Mouse (Mus musculus): Measurements from ENCODE around the gene Fam185a. TPM values are rescaled to one million over a fixed set of nuclear protein-coding genes. Genes with fewer than 3 reads are reported as not detected.

The Fam185a gene
- 6.4 and 7.0 TPM in 2 replicates for polyA plus RNA-seq (2015; fragmentation: Nextera tagmentation; extraction: Ambion mirVana)

DNA sequence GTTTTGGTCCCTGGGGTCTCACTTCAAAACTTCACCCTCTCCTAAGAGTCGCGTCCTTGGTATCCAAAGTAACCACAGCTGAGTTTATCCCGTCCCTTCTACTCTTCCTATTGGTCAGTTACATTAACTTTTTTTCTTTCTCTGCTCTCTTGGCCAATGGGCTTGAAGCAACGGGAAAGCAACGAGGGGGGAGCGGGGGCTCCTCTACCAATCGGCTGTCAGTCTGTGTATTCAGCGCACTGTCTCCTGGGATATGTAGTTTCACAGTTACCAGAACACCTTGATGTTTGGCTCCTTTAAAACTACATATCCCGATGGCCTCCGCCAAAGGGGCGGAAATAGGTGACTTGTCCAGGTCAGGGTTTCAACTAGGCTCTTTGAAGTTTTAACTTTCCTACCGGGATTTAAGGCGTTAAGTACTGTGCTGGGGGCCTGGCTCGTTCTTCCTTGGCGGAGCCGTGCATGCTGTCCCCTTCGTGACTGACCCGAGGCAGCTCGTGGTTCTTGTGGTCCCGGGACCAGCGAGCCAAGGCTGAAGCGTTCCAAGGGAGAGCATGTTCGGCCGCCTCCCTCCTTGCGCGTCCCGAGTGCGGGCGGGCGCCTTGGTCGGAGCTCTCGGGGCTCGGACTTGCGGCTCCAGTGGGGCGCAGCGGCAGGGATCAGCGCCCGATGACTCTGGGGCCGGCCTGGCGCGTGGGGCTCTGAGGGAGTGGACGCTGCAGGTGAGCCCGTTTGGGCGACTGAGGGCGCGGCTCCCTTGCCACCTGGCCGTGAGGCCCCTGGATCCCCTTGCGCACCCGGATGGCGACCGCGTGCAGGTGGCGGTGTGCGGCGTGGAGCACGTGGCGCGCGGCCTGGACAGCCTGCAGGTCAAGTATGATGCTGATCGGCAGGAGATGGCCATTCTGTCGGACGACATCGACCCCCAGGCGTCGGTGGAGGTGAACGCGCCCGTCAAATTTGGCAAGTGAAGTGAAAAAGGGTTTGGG is at the start of gene Fam185a, which contains the start of gene Ccdc146:
TSS of gene Fam185a (plus strand) at position 345 of the 989 bp plus-strand sequence.
TSS of gene Ccdc146 (minus strand) at position 64 of the 989 bp plus-strand sequence.
- Histone ChIP-seq H3K4me2 (peak within 1 kb of the TSS; percentile 97), H3K9ac (peak within 1 kb of the TSS; percentile 82), H3K27me3 (no peaks in the 10 kb centered on the region), H3K4me1 (replicated peaks) (peaks cover 20% of the 10 kb centered on the region), H3K4me3 (peak within 1 kb of the TSS; percentile 93), H3K9me3 (no peaks in the 10 kb centered on the region), H3K36me3 (no peaks in the 10 kb centered on the region), H3K27ac (replicated peaks) (peak within 1 kb of the TSS; percentile 38)
- under 1% methylated on average over 68 of the region's 68 CpGs for WGBS
- ATAC-seq (ENCODE audit: low read depth), result peak; percentile 100

DNA sequence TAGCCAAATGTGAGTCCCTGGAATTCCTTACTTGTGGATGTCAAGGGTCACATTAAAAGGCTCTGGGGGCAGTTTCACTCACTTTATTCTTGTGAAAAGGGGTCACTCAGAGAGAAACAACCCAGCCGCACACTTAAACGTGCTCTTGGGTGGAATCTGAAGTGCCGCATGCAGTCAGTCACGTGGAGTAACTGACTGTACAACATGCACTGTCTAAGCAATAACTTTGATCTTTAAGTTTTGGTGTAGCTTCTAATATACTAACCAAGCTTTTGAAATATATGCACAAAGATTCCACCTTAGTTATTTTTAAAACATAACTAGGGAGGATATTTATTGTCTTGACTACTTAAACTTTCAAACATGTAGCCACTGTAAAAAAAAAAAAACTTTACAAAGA is 47.8 kb upstream of the Fam185a start:
- no peak overlapping the region for H3K4me3 ChIP-seq
- H3K9me3 ChIP-seq, result no peaks in the 10 kb centered on the region
- no peak for ATAC-seq (ENCODE audit: low read depth)
- peaks cover 7% of the 10 kb centered on the region for H3K27me3 ChIP-seq
- H3K4me1 ChIP-seq (replicated peaks), result peaks cover 11% of the 10 kb centered on the region
- H3K36me3 ChIP-seq, result no peaks in the 10 kb centered on the region
- H3K27ac ChIP-seq (replicated peaks), result no peak overlapping the region
- H3K9ac ChIP-seq, result no peak overlapping the region
- WGBS, result 77% methylated on average over 4 of the region's 4 CpGs
- H3K4me2 ChIP-seq, result no peak overlapping the region

DNA sequence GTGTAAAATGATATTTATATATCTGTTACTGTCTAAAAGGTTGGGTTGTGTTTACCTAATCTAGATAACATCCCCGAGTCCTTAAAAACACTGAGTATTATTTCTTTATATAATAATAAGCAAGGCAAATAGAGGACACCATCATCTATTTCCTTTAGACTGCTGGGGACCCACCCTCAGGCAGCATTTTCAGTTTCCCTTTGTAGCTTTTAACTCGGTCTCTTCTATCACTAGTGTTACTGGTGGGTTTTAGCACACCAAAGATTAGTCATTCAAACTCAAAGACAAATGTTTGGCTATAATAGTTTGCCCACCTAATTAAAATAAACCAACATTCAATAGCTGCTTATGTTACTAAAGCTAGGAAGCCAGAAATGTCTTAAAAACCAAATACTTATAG is 46.4 kb upstream of the Fam185a start:
- H3K4me3 ChIP-seq, result no peak overlapping the region
- WGBS, result 75% methylated on average over 2 of the region's 2 CpGs
- H3K27me3 ChIP-seq, result peaks cover 2% of the 10 kb centered on the region
- no peaks in the 10 kb centered on the region for H3K9me3 ChIP-seq
- no peak overlapping the region for H3K27ac ChIP-seq (replicated peaks)
- no peak for ATAC-seq (ENCODE audit: low read depth)
- H3K4me2 ChIP-seq, result no peak overlapping the region
- no peaks in the 10 kb centered on the region for H3K36me3 ChIP-seq
- no peak overlapping the region for H3K9ac ChIP-seq
- H3K4me1 ChIP-seq (replicated peaks), result 0 out of 2 replicates have a peak, but pooled peaks cover 4% of the 10 kb centered on the region

DNA sequence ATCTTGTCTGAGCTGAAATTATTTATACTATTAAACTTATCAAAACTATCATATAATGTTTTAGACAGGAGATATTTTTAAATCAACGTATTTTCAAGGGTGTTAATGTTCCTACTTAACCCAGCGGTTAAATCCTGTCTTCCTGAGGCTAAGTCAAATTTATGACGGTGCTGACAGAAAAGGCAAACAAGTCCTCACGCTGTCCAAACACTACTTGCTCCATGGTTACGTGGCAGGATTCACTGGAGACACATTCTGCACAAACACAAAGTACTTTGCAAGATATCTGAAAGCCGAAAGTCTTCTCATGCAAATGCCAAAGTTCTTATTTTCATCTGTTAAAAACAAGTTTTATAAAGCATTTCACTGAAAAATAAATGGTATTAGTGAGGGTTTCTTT is 42.8 kb upstream of the Fam185a start:
- Histone ChIP-seq H3K4me1 (replicated peaks) (0 out of 2 replicates have a peak, but pooled peaks cover 4% of the 10 kb centered on the region), H3K27ac (replicated peaks) (no peak overlapping the region), H3K4me2 (no peak overlapping the region), H3K27me3 (no peaks in the 10 kb centered on the region), H3K9me3 (no peaks in the 10 kb centered on the region), H3K9ac (no peak overlapping the region), H3K36me3 (no peaks in the 10 kb centered on the region), H3K4me3 (no peak overlapping the region)
- WGBS, result 32% methylated on average over 6 of the region's 6 CpGs
- ATAC-seq (ENCODE audit: low read depth), result no peak

DNA sequence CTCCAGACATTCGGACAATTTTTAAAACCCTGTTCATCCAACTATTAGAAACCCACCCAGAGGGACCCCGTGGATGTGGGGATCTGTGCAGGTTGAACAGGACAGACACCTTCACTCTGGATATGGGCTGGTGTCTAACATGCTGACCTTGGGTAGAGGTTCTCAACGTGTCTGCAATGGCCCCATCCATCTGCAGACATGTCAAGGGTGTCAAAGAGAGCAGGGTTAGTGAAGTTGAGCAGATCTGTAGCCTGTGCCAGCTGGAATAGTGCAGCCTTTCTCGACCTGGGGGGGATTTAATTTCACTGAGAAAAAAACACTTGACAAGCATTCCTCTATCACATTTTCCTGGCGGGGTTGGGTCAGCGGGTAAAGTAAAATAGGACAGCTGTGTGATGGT is 42.1 kb upstream of the Fam185a start:
- Histone ChIP-seq H3K9me3 (no peaks in the 10 kb centered on the region), H3K4me1 (replicated peaks) (0 out of 2 replicates have a peak, but pooled peaks cover 4% of the 10 kb centered on the region), H3K4me2 (no peak overlapping the region), H3K27ac (replicated peaks) (no peak overlapping the region), H3K4me3 (no peak overlapping the region), H3K36me3 (no peaks in the 10 kb centered on the region), H3K27me3 (no peaks in the 10 kb centered on the region), H3K9ac (no peak overlapping the region)
- ATAC-seq (ENCODE audit: low read depth), result no peak
- 70% methylated on average over 6 of the region's 6 CpGs for WGBS

DNA sequence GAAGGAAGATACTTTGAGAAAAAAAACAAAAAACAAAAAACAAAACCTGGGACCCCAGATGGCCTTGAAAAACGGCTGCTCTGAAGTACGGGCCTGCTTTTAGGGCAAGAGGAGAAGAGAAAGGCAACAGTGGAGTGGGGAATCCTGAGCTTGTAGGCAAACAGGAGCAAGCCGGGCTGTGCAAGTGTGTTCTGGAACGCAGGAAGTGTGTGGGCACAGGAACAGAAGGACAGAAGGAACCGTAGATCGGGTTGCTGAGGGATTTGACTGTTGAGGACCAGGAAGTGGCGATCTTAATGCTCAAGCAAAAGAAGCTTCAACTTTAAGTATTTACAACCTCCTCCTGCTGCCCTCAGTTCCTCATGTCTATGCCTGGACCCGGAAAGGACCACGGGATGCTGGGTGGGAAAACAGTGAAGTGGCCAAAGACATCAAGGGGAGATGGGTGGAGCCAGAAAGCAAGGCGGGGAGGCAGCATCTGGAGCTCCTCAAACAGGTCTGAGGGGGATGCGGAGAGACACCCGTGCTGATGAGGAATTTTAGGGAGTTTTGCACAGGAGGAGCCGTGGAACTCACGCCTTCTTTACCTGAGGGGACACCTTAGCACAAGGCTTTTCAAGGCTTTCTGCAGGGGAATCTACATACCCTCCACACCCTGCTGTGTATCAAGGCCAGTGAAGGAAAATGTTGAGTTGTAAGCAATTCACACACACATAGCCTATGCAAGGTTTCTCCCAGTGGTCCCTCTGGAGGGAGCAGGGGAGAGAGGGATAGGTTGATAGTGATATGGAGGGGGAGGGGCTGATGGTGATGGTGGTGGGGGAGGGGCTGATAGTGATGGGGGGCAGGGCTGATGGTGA is 41.1 kb upstream of the Fam185a start:
- H3K4me1 ChIP-seq (replicated peaks), result 0 out of 2 replicates have a peak, but pooled peaks cover 4% of the 10 kb centered on the region
- 50% methylated on average over 14 of the region's 14 CpGs for WGBS
- no peak overlapping the region for H3K4me3 ChIP-seq
- no peaks in the 10 kb centered on the region for H3K27me3 ChIP-seq
- no peak overlapping the region for H3K4me2 ChIP-seq
- no peak overlapping the region for H3K27ac ChIP-seq (replicated peaks)
- H3K36me3 ChIP-seq, result no peaks in the 10 kb centered on the region
- no peaks in the 10 kb centered on the region for H3K9me3 ChIP-seq
- ATAC-seq (ENCODE audit: low read depth), result no peak
- no peak overlapping the region for H3K9ac ChIP-seq

DNA sequence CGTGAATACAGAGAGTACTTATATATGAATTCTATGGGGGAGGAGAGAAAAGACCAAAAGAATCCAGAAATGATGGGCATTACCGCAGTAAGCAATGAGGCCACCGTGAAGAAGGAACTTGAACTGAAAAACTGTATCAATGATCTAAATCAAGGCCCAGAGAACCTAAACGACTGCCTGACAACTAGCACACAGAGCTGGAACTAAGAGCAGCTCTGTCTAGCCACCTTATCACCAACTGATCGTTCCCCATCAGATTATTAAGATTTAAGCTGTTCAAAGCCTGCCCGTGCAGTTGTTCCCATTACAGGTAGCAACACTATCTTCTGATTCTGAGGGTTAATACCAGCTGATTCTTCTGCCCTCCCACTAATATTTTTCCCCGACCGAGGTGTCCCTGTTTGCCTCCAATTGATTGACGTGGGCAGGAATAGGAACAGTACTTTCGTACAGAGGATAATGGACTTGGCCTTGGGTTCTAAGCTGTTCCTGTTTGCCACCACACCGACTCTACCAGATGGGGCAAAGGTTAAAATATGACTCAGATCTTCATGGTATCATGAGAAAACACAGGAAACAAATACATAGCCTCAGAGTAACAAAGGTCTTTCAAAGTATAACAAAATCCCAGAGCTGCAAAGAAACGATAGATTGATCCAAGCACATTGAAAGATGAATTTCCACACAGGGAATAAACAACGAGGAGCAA is 40.4 kb upstream of the Fam185a start:
- Histone ChIP-seq H3K4me3 (no peak overlapping the region), H3K9me3 (no peaks in the 10 kb centered on the region), H3K27ac (replicated peaks) (no peak overlapping the region), H3K4me1 (replicated peaks) (0 out of 2 replicates have a peak, but pooled peaks cover 4% of the 10 kb centered on the region), H3K27me3 (no peaks in the 10 kb centered on the region), H3K4me2 (no peak overlapping the region), H3K36me3 (no peaks in the 10 kb centered on the region), H3K9ac (no peak overlapping the region)
- no peak for ATAC-seq (ENCODE audit: low read depth)
- 87% methylated on average over 13 of the region's 13 CpGs for WGBS

DNA sequence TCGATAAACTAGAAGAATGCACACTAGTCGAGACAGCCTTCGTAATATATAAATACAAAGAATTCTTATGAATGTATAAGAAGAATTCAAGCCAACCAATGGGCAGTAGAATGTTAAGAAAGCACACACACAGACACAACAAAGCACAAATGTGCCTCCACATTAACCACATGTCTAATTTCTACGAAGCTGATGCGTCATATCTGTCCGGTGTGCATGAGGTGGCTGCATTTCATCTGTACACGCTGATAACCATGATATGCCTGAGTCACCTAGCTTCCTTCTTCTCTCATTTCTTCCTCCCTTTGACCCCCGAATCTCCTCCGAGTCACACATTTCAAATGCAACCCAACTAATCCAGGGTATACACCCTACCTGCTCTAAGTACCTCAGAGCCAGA is 39.8 kb upstream of the Fam185a start:
- Histone ChIP-seq H3K27me3 (no peaks in the 10 kb centered on the region), H3K36me3 (no peaks in the 10 kb centered on the region), H3K9me3 (no peaks in the 10 kb centered on the region), H3K9ac (no peak overlapping the region), H3K4me3 (no peak overlapping the region), H3K27ac (replicated peaks) (no peak overlapping the region), H3K4me1 (replicated peaks) (0 out of 2 replicates have a peak, but pooled peaks cover 4% of the 10 kb centered on the region), H3K4me2 (no peak overlapping the region)
- 94% methylated on average over 9 of the region's 9 CpGs for WGBS
- no peak for ATAC-seq (ENCODE audit: low read depth)

DNA sequence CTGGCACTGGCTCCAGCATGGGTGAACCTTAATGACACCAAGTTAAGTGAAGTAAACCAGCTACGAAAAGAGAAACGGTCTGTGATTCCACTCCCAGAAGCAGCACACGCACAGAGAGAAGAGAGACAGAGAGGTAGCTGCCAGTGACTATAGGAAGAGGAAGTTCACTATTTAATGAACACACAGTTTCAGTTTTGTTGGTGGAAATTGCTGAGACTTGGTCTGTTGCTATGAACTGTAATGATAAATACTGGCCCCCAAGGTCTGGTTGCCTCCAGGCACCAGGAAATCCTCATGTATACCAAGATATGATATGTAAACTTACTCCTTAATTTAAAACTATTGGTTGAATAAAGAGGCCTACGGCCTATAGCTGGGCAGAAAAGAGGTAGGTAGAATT is 38.3 kb upstream of the Fam185a start:
- 95% methylated on average over 4 of the region's 4 CpGs for WGBS
- no peak for ATAC-seq (ENCODE audit: low read depth)
- no peak overlapping the region for H3K9ac ChIP-seq
- H3K27ac ChIP-seq (replicated peaks), result no peak overlapping the region
- no peaks in the 10 kb centered on the region for H3K27me3 ChIP-seq
- 0 out of 2 replicates have a peak, but pooled peaks cover 4% of the 10 kb centered on the region for H3K4me1 ChIP-seq (replicated peaks)
- no peaks in the 10 kb centered on the region for H3K36me3 ChIP-seq
- H3K4me3 ChIP-seq, result no peak overlapping the region
- no peak overlapping the region for H3K4me2 ChIP-seq
- H3K9me3 ChIP-seq, result no peaks in the 10 kb centered on the region

DNA sequence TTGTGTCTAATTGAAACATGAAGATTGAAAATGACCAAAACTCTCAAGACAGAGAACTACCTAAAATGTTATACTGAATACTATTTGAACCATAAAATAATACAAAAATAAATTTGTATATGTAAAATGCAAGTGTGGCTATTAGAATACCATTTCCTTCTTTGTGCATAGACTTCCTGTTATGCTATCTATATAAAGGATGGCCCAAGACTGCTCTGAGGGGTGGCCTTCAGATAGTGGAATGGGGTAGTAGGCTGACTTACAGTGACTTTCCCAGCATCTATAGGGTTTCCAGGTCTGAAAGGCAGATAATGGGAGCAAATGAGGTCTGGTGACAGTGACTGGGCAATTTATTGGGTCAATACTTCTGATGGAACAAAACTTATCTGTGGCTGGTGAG is 37.4 kb upstream of the Fam185a start:
- Histone ChIP-seq H3K36me3 (no peaks in the 10 kb centered on the region), H3K4me3 (no peak overlapping the region), H3K4me2 (no peak overlapping the region), H3K27me3 (no peaks in the 10 kb centered on the region), H3K27ac (replicated peaks) (no peak overlapping the region), H3K9ac (no peak overlapping the region), H3K9me3 (no peaks in the 10 kb centered on the region), H3K4me1 (replicated peaks) (0 out of 2 replicates have a peak, but pooled peaks cover 4% of the 10 kb centered on the region)
- no peak for ATAC-seq (ENCODE audit: low read depth)

DNA sequence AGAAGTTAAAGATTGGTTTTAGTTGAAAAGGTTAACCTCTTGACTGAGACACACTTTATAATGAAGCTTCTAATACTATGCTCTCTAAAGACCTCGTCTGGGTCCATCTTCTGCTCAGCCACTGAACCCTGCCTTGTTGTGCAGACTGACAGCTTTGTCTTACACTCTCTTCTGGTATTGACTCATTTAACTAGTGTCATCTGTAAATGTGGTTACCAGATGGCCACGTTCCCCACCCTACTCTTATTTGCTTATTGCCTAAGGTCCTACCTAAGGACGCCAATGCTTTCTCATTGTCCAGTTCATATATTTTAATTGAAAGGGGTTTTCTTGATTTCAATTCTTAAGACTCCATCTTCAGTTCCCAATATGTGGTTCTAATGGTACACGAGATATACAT is 35.9 kb upstream of the Fam185a start:
- no peak overlapping the region for H3K4me3 ChIP-seq
- H3K4me2 ChIP-seq, result no peak overlapping the region
- no peak overlapping the region for H3K27ac ChIP-seq (replicated peaks)
- H3K9me3 ChIP-seq, result no peaks in the 10 kb centered on the region
- H3K27me3 ChIP-seq, result no peaks in the 10 kb centered on the region
- no peaks in the 10 kb centered on the region for H3K36me3 ChIP-seq
- WGBS, result 81% methylated on average over 4 of the region's 4 CpGs
- no peak overlapping the region for H3K9ac ChIP-seq
- no peak for ATAC-seq (ENCODE audit: low read depth)
- no peaks in the 10 kb centered on the region for H3K4me1 ChIP-seq (replicated peaks)
